Mouse (Mus musculus) spleen, adult 2 months (tissue): ENCODE data around the gene Tmppe. TPM values are rescaled to one million over a fixed set of nuclear protein-coding genes. Genes with fewer than 3 reads are reported as not detected.

ENCODE experiments used
- DNase-seq, 2 experiments: peaks; one replicate each; pipeline versions ENCODE4 v3.0.0 to v3.0.0-alpha.2; 2012 to 2021; ENCODE audit warnings: low spot score in 2 of 2, low read depth in 1 of 2
- H3K27ac ChIP-seq: fragments of 200-500 bp; 2 replicates; pipeline ENCODE4 v1.5.1; 2012; ENCODE audit warnings: low read length, inconsistent platforms; ENCODE audit not compliant: insufficient read depth
- H3K27me3 ChIP-seq: fragments of 200-500 bp; 2 replicates; pipeline ENCODE4 v1.6.1; 2012; ENCODE audit warnings: mild to moderate bottlenecking, moderate library complexity, low read length, inconsistent platforms; ENCODE audit not compliant: control insufficient read depth, insufficient read depth
- H3K36me3 ChIP-seq: fragments of 200-500 bp; 2 replicates; pipeline ENCODE4 v1.6.1; 2012; ENCODE audit warnings: mild to moderate bottlenecking, low read length, inconsistent platforms; ENCODE audit not compliant: control insufficient read depth, insufficient read depth
- H3K4me1 ChIP-seq: fragments of 200-500 bp; 2 replicates; pipeline ENCODE4 v1.6.1; 2011; ENCODE audit warnings: inconsistent platforms; ENCODE audit not compliant: control insufficient read depth, insufficient read depth, insufficient read length
- H3K4me3 ChIP-seq: fragments of 200-500 bp; 2 replicates; pipeline ENCODE4 v1.5.1; 2011; ENCODE audit warnings: mild to moderate bottlenecking, inconsistent platforms; ENCODE audit not compliant: insufficient read depth, insufficient read length; ENCODE audit errors: extremely low read depth
- CTCF ChIP-seq: fragments of 200-500 bp; IDR thresholded peaks from 2 replicates; pipeline ENCODE4 v1.5.1; 2011; ENCODE audit warnings: mild to moderate bottlenecking, inconsistent platforms; ENCODE audit not compliant: insufficient read depth, insufficient read length, insufficient replicate concordance; ENCODE audit errors: extremely low read depth
- POLR2A ChIP-seq: fragments of 200-500 bp; IDR thresholded peaks from 2 replicates; pipeline ENCODE4 v1.6.1; 2011; ENCODE audit warnings: low read depth, low read length, inconsistent platforms
- WGBS: fragments of 180-500 bp; shearing (Covaris S2); methylation state at CpG from one replicate; pipeline ENCODE4 v1.1.7; 2018; 5-methylcytosine and 5-hydroxymethylcytosine counted together
- polyA plus RNA-seq: library from polyadenylated mRNA; depleted of rRNA; stranded (reverse); fragments of >200 nt; gene quantifications from 2 replicates; pipeline ENCODE4 v1.2.3, GENCODE M21; 2012; rRNA removed

Tmppe gene
- polyA plus RNA-seq, 1 experiment: 10.2 TPM

GRCm38 (mm10) chr9:114451615-114452014, 50.7 kb downstream of the Tmppe start:
- TF ChIP-seq CTCF: no peak
- no peak for TF ChIP-seq POLR2A
- Histone ChIP-seq H3K27me3 (no peaks in the 10 kb centered on the region), H3K4me3 (no peak overlapping the region), H3K27ac (no peak overlapping the region), H3K4me1 (no peaks in the 10 kb centered on the region), H3K36me3 (peaks cover 8% of the 10 kb centered on the region)
- DNase-seq: no peak
- WGBS: 70% methylated on average over 7 of the region's 7 CpGs

- TF ChIP-seq CTCF (no peak), POLR2A (no peak)
- H3K4me1 ChIP-seq: no peaks in the 10 kb centered on the region
- WGBS: 86% methylated on average over 6 of the region's 6 CpGs
- H3K27ac ChIP-seq: no peak overlapping the region
- no peak overlapping the region for H3K4me3 ChIP-seq
- peaks cover 8% of the 10 kb centered on the region for H3K36me3 ChIP-seq
- no peaks in the 10 kb centered on the region for H3K27me3 ChIP-seq
- no peak for DNase-seq
Measured at GRCm38 (mm10) chr9:114452418-114452817, 51.5 kb downstream of the Tmppe start.

- Histone ChIP-seq H3K4me3 (no peak overlapping the region), H3K27me3 (no peaks in the 10 kb centered on the region), H3K36me3 (peaks cover 8% of the 10 kb centered on the region), H3K4me1 (no peaks in the 10 kb centered on the region), H3K27ac (no peak overlapping the region)
- DNase-seq: no peak
- WGBS: 92% methylated on average over 2 of the region's 2 CpGs
- TF ChIP-seq POLR2A (no peak), CTCF (no peak)
Measured at GRCm38 (mm10) chr9:114455420-114455819, 54.5 kb downstream of the Tmppe start.

Other genes with a start within 250 kb of the Tmppe start
- gene Bcl2a1c, start 71.0 kb upstream of the Tmppe start, polyA plus RNA-seq: not detected in 2 replicates
- gene Crtap, start 10.4 kb upstream of the Tmppe start, polyA plus RNA-seq: 37.1 and 49.2 TPM in 2 replicates
- gene Glb1, start within 50 bp of the Tmppe start, polyA plus RNA-seq: 21.8 and 23.9 TPM in 2 replicates
- gene Ccr4, start 103.8 kb downstream of the Tmppe start, polyA plus RNA-seq: 2.6 and 4.0 TPM in 2 replicates
- gene C130032M10Rik, start 114.6 kb downstream of the Tmppe start, polyA plus RNA-seq: not detected in 2 replicates
- 0.05 and 0.06 TPM in 2 replicates for gene Trim71, start 163.3 kb downstream of the Tmppe start, polyA plus RNA-seq
- 18.7 and 18.8 TPM in 2 replicates for gene Cnot10, start 239.1 kb downstream of the Tmppe start, polyA plus RNA-seq